Mouse (Mus musculus) embryo, embryonic 9.5 days (tissue): ENCODE measurements at regions not wholly inside any gene's neighbourhood (a gene's known extent, or its start where the extent isn't known, plus 50 kb on each side); places are given as distances from the start of the nearest gene placed in this dataset.
"Not testable (repeated sequence)": the region's sequence is repeated elsewhere in the genome, so short reads cannot be mapped to it uniquely, and the experiment has no call there.

ENCODE experiments used
- DNase-seq: peaks from one replicate; pipeline ENCODE4 v3.0.0-alpha.2; 2017; ENCODE audit errors: extremely low spot score

DNA sequence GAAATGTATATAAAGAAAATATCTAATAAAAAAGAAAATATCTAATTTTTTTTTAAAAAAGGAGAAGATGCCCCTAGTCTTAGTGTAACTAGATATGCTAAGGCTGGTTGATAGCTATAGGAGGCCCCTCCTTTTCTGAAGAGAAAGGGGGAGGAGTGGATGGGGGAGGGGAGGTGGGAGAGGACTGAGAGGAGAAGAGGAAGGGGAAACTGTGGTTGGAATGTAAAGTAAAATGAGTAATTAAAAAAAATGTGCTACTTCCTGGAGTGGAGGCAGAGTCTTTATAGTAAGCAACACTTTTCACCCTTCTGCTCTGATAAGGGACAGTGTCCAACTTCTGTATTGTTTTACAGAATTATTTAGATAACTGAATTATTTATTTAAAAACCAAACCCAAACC lies 513.6 kb upstream of the Fam160b2 start:
- no peak for DNase-seq

DNA sequence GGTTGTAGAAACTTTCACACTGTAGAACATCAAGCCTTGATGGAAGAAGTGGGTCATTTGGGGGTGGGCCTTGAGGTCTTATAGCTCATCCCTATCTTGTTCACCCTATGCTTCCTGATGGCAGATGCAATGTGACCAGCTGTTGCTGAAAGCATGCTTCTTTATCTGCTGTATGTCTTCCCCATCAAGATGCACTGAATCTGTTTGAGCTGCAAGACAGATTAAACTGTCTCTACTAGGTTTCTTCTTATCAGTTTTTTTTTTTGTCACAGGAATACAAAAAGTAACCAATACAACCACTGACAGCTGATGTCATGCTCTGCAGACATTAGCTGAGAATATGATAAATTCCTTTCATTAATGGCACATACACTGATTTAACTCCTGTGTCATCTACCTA lies 505.0 kb upstream of the Fam160b2 start:
- no peak for DNase-seq

DNA sequence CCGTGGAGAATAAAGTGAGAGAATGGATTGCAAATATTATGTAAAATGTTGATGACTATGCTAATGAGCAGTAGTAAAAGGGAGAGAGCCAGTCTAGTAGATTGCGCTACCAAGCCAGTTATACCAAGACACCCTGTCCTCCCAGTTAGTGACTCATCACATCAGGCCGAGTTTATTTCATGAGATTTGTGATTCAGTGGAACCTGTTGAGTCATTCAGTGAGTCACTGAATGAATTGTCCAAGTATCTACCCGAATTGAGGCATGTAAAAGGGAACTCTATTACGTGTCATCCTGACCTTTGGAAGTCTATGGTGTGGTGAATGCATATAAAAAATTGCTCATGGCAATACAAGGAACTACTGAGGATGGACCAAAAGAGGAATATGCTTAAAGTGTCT lies 504.3 kb upstream of the Fam160b2 start:
- DNase-seq: no peak

DNA sequence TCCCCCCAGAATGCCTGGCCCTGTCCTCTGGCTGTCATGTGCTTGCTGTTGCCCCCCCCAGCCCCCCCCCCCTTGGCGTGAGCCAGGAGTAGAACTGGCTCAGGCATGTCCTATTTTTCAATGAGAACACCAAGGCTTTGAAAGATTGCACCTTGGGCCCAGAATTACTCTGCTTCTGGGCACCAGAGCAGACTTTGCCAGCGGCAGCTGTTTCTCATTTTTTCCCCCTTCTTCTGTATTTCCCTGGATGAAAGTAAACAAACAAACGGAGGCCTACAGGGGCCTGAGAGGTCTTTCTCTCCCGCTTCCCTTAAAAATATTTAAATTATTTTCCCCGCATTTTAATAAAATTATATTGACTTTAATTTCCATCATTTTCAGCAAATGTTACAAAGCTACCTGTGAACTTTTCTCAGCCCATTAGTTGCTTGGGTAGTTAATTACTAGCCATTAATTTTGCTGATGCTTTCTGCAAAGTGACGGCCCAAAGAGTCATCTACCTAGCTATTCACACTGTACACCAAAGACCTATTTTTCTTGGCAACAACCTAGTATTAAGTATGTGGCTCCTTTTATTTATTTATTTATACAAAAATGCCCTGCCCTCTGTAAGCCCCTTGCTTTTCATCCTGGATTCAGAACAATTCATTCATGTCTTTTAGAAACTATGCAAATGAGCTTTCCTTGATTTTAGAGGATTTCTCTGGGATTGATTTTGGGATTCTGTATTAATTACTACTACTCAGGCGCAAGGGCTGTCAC lies 496.2 kb upstream of the Fam160b2 start:
- DNase-seq: no peak

DNA sequence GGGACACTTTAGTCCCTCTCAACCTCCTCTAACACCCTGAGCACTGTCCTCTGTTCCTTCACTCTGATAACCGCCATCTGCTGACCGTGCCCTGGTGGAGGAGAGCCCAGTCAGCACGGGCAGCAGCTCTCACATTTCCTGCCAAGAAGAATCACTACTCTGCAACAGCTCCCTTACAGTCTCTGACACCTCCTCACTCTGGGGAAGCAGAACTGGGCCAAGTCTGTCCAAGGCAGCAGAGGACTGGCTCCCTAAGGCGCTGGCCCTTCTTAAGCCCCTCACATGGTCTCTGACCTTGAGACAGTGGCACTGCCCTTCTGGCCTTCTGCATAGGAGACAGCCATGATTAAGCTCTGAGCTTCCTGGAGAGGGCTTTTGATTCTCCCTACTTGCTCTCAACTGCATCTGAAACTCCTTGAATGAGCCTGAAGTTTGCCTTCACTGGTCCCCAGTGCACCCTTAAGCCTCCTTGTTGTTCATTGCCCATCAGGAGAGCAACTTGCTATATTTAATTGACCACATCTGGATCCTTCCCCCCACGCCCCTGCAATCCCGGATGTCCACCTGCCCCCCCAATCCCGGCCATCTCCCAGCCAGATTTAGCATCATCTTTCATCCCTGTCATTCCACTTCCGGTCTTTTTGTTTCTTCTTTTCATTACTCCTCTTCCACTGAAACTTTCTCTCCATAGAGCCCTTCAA lies 493.1 kb upstream of the Fam160b2 start:
- no peak for DNase-seq

DNA sequence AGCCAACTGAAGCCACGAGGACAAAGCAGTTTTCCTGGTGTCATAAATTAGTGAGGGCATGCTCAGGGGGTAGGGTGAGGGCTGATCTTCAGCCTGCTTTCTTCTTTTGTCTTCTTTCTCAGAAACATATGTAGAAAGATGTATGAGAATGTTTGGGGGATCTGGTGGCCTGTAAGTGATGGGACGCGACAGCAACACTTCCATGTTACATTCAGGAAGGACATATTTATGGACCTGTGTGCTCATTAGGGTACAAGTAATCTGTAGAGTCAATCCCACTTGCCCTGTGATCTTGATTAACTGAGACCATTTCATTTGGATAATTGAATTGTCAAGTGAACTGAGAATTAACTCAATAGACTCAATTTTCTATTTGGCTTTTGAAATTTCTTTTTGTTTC lies 486.1 kb upstream of the Fam160b2 start:
- no peak for DNase-seq

DNA sequence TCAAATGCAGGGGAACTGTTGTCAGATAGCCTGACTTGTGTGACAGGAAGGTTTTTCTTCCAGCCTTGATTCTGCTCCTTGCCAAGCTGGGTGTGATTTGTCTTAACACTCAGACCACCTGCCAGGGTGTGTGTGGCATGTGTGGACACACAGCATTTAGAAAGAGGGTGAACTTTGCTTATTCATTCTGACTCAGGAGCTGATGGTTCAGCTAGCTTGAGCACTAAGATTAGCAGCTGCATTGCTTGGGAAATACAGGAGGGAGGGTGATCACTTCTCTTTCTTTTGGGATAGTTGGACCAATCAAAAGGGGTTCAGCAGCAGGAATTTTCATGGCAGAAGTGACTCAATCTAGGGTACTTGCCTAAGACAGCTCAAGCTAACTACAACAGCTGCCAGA lies 482.7 kb upstream of the Fam160b2 start:
- no peak for DNase-seq

DNA sequence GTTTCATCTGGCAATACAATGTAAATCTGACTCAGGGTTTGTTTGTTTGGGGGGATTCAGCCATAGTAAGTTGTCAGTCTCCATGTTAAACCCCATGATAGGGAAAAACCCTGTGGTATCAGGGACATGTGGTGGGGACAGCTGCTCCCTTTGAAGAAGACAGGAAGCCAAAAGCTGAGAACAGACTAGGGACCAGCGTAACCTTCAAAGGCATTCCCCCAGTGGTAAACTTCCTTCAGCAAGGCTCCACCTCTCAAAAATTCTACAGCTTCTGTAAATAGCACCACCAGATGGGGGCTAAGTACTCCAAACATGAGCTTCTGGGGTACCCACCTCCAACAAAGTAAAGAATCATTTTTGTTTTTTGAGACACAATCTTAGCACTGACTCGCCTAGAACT lies 476.0 kb upstream of the Fam160b2 start:
- DNase-seq: no peak

DNA sequence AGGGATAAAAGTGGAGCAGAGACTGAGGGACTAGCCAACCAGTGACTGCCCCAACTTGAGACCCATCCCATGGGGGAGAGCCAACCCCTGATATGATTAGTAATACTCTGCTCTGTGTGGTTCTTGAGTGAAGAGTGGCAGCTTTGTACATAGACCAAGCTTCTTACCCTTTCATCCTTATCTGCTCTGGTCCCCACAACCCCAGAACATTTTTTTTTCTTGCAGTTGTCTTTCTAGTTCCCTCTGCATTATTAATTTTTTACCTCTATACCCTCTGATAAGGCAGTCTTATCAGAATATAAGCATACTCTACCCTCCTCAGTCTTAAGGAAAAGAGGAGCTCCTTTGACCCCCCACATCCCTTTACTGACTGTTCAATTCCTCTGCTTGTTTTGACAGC lies 474.4 kb upstream of the Fam160b2 start:
- DNase-seq: no peak

DNA sequence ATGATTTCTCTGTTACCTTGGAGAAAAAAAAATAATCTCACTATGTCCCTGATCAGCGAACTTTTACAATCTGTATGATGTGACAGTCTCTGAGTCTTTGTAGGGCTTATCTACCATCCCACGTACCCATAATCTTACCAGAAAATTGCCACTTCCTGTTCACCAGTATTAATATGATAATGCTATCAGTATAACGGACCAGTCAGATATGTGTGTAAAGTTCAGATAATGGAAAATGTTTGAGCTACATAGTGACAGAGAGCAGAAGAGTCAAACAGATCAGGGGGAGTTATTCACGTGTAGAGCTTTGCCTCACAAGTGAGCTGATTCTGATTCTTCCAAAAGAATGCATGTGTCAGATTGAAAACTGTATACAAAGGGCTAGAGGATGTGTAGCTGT lies 466.0 kb upstream of the Fam160b2 start:
- no peak for DNase-seq

DNA sequence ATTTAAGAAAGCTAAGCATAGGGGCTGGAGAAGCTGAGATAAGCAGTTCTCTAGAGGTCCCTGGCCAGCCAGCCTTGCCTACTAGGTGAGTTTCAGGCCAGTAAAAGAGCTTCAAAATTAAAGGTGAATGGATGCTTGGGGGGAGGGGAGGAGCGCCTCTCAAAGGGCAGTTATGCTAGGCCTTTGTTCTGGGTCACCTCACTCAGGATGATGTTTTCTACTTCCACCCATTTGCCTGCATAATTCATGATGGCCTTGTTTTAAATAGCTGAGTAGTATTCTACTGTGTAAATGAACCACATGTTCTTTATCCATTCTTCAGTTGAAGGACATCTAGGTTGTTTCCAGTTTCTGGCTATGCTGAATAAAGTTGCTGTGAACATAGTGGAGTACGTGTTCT lies 457.0 kb upstream of the Fam160b2 start:
- DNase-seq: no peak

DNA sequence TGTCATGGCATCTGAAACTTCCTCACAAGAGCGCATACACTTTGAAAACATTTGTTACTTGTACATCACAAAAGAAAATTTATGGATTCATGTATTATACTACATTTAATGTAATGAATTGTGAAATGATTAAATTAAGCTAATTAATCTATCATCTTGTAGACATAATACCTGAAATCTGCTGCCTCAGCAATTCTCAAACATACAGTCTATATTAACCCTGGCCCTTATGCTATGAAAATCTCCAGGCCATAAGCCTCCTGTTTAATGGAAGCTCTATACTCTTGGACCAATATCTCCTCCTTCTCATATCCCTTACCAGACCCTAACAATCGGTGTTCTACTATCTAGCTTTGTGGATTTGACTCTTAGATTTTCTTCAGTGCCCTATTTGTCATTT lies 455.8 kb upstream of the Fam160b2 start:
- DNase-seq: no peak

DNA sequence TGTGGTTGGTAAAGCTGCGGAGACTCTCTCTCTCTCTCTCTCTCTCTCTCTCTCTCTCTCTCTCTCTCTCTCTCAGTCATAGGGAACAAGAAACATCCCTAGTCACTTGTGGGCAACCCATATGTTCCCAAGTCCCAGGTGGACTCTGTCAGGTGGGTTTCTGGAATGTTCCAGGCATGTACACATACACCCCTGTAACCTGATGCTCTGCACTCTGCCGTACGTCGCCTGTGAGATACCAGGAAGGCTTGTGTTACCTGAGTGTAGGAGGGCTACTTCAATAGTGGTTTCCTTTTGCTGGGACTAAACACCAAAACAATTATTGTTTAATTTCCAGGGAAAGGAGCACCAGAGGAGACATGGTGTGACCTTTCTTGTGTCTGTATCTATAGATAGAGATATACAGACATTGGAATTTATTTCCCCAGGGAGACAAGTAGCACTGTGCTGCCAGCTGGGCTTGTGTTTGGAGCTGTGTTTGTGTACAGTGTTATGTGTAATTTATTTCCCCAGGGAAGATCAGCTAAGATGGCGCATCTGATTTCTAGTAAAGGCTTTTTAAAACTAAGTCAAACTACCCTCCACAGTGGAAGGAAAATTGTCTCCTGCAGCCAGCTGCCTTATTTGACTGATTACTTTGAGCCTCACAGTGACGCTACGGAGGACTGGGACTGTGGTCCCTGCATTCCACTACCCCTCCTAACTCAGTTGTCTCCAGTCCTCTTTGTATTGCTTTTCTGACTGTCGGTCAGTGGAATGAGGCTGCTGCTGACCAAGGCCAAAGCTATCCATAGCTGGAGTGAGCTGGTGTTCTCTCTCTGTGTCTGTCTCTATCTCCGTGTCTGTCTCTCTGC lies 454.4 kb upstream of the Fam160b2 start:
- DNase-seq: no peak

DNA sequence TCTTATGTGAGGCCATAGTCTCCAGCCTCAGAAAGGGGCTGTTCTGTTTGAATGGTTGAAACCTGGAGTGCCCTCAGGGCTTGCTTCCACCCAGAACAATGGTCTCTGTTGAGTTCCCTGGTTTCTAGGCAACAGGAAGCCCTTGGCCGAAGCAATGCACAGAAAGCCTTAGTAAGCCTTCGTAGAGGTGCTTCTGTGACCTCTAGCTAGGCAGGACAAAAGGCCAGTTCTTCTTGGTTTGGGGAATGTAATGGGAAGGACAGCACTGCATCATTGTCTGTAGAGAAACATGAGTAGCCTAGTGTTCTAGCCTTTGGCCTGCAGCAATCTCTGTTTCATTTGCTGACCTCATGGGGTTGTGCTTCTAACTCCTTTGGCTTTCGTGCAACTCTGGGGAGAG lies 447.5 kb upstream of the Fam160b2 start:
- DNase-seq: peak; percentile 22

DNA sequence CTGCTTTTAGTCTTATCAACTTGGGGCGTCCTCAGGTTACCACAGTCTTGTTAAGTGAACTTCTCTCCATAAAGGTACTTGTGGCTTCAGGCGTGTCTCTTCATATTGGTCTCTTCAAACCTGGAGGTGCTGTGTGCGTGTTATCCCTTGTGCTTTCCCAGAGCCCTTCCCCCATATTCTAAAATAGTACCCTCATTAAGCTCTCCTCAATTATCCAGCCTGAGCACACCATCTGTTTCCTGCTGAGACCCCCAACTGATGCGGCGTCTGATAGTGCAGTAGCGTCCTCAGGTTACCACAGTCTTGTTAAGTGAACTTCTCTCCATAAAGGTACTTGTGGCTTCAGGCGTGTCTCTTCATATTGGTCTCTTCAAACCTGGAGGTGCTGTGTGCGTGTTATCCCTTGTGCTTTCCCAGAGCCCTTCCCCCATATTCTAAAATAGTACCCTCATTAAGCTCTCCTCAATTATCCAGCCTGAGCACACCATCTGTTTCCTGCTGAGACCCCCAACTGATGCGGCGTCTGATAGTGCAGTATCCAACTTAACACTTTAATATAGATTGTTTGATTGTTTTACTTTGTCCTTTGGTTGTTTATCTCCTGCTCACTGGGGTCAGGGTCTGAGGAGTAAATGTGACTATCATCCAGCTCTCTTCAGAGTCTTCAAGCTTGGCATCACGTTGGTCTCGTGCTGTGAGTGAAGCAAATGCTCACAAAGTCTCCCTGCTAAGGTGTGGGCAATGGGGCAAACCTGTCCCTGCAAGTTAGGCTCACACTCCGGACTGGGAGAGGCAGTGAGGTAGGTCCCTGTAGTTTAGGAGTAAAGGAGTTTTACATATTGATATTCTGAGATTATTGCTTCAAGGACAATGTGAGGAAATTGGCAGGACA lies 444.5 kb upstream of the Fam160b2 start:
- DNase-seq: not testable (repeated sequence)

DNA sequence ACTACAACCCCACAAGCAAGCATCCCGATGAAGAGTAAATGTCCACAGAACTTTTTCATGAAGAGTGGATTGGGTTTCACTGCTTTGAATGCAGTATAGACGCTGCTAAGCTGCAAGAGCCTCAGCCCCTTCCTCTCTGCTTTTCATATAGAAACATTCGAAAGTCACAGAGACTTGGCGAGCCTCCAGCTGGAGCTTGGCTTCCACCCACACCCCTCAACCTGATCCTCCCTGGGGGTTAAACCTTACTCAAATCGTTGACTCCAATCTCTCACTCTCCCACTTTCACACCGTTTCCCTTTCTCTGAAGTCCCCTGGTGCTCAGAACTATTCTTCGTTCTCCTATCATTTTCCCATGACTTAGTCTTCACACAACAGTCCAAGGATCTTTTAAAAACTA lies 437.0 kb upstream of the Fam160b2 start:
- no peak for DNase-seq

DNA sequence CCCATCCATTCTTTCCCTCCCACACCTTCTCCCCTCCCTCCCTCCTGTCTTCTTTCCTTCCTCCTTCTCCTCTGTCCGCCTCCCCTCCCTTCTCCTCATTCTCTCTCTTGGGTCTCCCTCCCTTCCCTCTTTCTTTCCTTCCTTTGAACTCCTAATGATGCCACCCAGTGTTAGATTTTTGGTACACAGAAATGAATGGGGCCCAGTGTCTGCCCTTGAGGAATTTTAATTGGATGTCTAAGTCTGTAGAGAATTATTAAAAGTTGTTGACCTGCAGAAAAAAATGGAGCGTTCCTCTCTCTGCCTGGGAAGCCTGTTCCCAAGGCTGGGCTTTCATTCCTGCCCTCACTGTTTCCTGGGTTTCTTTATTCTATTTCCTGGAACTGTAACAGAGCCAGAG lies 434.0 kb upstream of the Fam160b2 start:
- DNase-seq: no peak

DNA sequence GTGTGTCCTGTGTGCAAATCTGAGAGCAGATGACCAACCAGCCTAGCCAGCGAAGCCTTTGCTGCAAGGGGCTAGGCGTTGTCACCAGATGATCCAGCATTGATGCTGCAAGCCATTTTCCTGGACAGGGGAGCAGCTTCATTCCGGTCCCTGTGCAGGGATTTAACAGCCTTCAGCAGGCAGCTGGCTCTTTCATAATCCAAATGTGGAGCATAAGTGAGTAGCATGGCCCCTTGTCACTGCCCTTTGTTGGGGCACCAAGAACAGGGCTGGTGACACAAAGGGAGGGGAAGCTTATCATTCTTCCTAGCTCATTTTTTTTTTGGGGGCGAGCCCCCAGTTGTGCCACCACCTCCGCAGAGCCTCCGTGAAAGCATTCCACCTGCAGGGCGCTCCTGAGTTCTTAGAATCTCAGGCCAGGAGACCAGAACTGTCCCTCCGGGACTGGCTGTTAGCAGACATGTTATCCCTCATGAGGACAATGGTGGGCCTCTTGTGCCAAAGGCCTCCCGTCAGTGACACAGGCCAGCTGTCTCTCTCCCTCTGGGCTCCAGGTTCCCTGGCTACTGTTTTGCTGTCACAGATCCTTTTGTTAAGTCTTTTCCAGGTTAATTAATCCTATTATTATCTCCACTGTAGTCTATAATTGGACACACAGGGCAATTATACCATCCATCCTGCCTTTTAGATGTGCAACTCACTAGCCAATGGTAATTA lies 430.7 kb upstream of the Fam160b2 start:
- no peak for DNase-seq
